Mouse (Mus musculus): ENCODE data around the gene Zfp653.

Gene Zfp653

GRCm38 (mm10) chr9:22067195-22067594 is 4.0 kb downstream of the Zfp653 start:
- no peak for DNase-seq

- DNase-seq, result peak; percentile 59
These were observed 4.7 kb downstream of the Zfp653 start for GRCm38 (mm10) chr9:22066433-22066832.

GRCm38 (mm10) chr9:22065642-22066041 is 5.5 kb downstream of the Zfp653 start:
- DNase-seq, result no peak

- no peak for DNase-seq
These were observed 6.8 kb downstream of the Zfp653 start for GRCm38 (mm10) chr9:22064341-22064740.

GRCm38 (mm10) chr9:22061339-22061738 is 9.8 kb downstream of the Zfp653 start:
- no peak for DNase-seq

- DNase-seq, result no peak
These were observed 13.2 kb downstream of the Zfp653 start for GRCm38 (mm10) chr9:22058011-22058424.

GRCm38 (mm10) chr9:22057031-22057517 is 14.1 kb downstream of the Zfp653 start:
- DNase-seq, result no peak

GRCm38 (mm10) chr9:22056303-22056910 is 14.8 kb downstream of the Zfp653 start:
- DNase-seq, result no peak

- DNase-seq, result no peak
These were observed 15.5 kb downstream of the Zfp653 start for GRCm38 (mm10) chr9:22055713-22056112.

GRCm38 (mm10) chr9:22054411-22055076 is 16.6 kb downstream of the Zfp653 start:
- peak; percentile 92 for DNase-seq

- DNase-seq, result peak; percentile 63
These were observed 17.5 kb downstream of the Zfp653 start for GRCm38 (mm10) chr9:22053657-22054056.

- peak; percentile 85 for DNase-seq
These were observed 19.3 kb downstream of the Zfp653 start, which contains the start of gene Elavl3 for GRCm38 (mm10) chr9:22051958-22052254. Gene Elavl3 (minus strand): TSS chr9:22052023.

GRCm38 (mm10) chr9:22051161-22051957 is 19.8 kb downstream of the Zfp653 start:
- peak; percentile 52 for DNase-seq

GRCm38 (mm10) chr9:22050351-22050889 is 20.8 kb downstream of the Zfp653 start:
- peak; percentile 87 for DNase-seq

GRCm38 (mm10) chr9:22049721-22050270 is 21.4 kb downstream of the Zfp653 start:
- peak; percentile 39 for DNase-seq

GRCm38 (mm10) chr9:22049315-22049714 is 21.9 kb downstream of the Zfp653 start:
- no peak for DNase-seq

- DNase-seq, result no peak
These were observed 23.8 kb downstream of the Zfp653 start for GRCm38 (mm10) chr9:22047329-22047728.

GRCm38 (mm10) chr9:22041832-22042231 is 29.3 kb downstream of the Zfp653 start:
- no peak for DNase-seq

- no peak for DNase-seq
These were observed 33.4 kb downstream of the Zfp653 start for GRCm38 (mm10) chr9:22037826-22038225.

- peak; percentile 62 for DNase-seq
These were observed 35.7 kb downstream of the Zfp653 start for GRCm38 (mm10) chr9:22035300-22036044.

GRCm38 (mm10) chr9:22030386-22030785 is 40.8 kb downstream of the Zfp653 start:
- DNase-seq, result no peak

GRCm38 (mm10) chr9:22028467-22028866 is 42.7 kb downstream of the Zfp653 start:
- peak; percentile 65 for DNase-seq
